Mouse (Mus musculus) MN1 (cell line): ENCODE measurements around the gene Arl5b.

Source experiments
- DNase-seq: peaks from one replicate; pipeline ENCODE4 v3.0.0-alpha.2; 2016; ENCODE audit warnings: low spot score

The Arl5b gene

GRCm38 (mm10) chr2:15111808-15112440 lies 62.7 kb downstream of the Arl5b start:
- DNase-seq, result no peak

DNA sequence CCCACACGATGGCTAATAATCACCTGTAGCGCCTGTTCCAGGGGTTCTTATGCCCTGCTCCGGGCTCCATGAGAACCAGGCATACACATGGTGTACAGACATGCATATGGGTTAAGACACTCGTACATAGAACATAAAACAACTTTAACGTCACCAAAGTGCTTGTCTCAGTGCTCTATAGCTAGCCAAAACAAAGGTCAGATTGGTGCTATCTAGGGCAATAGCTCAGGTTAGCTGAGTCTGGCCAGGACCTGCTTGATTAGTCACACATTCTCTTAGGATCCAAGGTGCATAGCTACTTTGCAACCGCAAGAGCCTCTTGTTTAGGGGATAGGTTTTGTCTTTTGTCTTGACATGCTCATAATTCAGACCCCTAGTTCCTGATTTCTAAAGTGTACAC lies 63.5 kb downstream of the Arl5b start:
- no peak for DNase-seq

GRCm38 (mm10) chr2:15121217-15121680 lies 72.1 kb downstream of the Arl5b start:
- DNase-seq, result no peak
